Mouse (Mus musculus) CD8-positive naive resting alpha-beta T cell, adult 2 months (primary cell): ENCODE data around the gene Ppp1r1b.
"Not testable (repeated sequence)": the region's sequence is repeated elsewhere in the genome, so short reads cannot be mapped to it uniquely, and the experiment has no call there.

Experiments
- DNase-seq, 2 experiments: peaks; one replicate each; pipeline ENCODE4 v3.0.0; 2022; ENCODE audit warnings: low read depth in 2 of 2, low spot score in 2 of 2

Ppp1r1b gene

DNA sequence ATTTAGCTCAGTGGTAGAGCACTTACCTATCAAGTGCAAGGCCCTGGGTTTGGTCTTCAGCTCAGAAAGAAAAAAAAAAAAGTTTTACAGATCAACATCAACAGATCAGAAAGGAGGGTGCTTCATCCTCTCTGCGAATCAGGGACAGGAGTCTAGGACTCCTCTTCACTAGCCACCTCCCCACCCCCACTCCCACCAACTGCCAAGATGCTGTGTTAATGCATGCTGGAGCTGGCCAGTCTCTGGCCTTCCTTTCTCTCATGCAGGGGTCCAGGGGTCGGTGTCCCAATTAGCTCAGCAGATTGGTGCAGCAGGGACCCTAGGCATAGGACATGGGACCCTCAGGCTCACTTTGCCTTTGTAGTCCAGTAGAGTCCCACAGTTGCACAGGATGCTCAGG, 22.4 kb downstream of the Ppp1r1b start:
- DNase-seq: no peak

DNA sequence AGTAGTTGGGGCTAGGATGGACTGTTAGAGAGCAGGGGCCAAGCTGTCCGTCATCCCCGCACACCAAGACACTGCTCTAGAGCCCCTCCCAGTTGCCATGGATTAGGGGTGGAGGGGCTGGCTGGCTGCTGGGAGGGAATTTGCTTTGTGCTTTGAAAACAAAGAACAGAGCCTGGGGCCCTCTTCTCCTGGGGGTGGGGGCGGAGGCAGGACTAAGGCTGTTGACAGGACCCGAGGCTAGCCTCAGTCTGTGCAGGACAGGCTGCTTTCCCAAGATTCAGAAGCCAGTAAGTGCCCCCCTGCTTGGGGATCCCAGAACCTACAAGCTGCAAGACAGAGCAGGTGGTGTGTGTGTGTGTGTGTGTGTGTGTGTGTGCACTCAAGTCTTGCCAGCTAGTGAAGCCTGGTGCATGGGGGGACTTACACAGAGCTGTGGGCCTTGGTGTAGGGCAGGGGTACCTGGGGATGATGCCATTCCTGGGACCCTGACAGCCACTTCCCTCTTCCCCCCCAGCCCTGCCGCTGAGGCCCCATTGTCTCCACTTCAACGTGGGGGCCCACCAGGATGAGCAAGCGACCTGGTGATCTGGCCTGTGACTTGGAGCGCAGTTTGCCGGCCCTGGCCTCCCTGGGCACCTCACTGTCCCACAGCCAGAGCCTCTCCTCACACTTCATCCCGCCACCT, 23.5 kb downstream of the Ppp1r1b start:
- no peak for DNase-seq

DNA sequence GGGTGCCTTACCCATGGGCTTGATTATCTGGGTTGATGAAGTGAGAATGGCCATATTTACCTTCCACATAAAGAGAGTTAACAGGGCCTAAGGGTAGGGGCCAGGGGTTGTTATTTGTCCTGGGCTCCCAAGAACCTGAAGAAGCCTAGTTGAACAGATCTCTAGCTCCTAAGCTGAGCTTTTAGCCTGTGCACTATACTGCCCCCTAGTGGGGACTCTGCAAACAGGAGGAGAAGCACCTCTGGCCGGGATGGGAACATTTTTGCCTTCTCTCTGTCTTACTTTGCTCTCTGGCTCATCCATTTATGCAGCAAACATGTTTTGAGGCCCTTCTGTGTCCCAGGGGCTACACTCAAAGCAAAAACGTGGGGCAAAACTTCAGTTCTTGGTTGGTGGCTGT, 24.2 kb downstream of the Ppp1r1b start:
- DNase-seq: peak; percentile 54 to 65

DNA sequence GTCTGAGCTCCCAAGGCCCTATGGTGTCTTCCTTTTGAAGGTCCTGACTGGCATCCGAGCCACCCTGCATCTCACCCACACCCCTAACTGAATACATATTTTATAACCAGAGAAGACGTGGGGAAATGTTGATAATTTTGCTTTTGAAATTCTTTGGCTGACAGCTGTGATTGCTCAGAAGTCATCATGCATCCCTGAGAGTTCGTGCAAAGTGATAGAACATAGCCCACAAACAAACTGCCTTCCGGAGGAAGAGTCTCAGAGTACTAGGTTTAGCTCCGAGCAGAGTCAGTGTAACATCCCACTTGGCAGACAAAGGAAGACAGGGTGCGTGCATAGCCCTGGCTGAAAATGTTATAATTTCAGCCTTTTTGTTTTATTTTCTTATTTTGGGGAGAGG, 25.0 kb downstream of the Ppp1r1b start:
- DNase-seq: no peak

DNA sequence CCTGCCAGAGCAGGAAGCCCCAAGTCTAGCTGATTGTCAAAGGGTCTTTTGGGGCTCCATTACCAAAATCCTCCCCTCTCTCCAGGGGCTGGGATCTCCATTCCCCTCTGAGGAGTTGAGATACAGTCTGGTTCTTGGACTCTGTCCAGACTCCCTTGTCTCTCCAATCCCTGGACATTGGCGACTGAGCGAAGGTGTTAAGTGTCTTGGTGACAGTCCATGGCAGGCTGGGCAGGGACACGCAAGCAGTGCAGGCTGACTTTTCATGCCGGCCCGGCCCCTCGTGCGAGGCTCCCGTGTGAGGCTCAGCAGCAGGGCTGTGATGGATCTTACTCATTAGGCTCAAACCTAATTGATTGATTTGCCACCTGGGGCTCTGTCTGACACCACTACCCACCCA, 26.1 kb downstream of the Ppp1r1b start:
- DNase-seq: no peak

DNA sequence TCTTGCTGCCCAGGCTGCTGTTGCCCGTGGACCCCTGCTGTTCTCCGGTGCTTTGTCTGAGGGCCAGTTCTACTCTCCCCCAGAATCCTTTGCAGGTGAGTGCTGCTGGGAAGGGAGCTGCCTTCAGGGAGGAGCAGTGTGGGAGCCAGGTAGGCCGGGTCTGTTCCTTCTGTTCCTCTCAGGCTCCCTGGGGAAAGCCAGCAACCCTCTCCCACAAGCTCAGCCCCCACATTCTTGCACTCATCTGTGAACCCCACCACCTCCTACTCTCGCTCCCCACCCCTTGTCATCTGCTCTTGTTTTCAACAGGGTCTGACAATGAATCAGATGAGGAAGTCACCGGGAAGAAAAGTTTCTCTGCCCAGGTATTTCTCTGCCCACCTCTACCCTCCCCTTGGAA, 28.6 kb downstream of the Ppp1r1b start:
- DNase-seq: no peak

DNA sequence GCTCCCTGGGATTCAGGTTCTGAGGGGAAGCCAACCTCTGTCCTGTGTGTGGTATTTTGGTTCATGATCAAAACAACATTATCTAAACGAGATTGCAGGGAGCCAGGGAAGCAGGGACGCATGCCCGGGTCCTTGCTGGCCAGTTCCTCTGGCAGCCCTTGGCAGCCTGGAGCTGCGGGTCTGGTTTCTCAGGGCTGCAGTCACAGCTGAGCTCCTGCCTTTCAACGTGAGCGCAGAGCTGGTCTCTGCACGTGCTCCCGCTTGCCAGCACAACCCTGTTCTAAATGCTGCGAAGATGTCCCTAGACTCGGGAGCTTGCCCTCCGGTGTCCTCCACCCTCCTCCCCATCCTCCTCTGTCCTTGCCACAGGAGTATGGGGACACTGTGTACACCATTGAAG, 29.6 kb downstream of the Ppp1r1b start:
- DNase-seq: no peak

DNA sequence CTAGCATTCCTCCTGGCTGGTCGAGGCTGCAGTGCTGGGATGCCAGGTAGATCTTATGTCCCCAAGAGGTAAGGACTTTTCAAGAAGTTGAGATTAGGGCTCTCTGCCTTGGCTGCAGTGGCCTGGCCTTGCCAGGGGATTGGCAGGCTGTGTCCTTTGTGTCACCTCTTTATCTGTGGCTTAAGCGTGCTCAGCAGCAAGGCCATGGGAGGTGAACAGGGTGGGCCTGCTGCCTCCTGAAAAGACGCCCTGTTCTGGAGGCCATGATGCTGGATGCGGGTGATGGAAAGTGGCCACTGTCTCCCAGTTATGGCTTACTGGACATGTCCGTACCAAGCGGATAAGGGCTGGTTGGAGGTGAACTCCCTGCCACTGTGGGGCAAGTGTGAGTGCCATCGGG, 31.2 kb downstream of the Ppp1r1b start:
- DNase-seq: no peak

DNA sequence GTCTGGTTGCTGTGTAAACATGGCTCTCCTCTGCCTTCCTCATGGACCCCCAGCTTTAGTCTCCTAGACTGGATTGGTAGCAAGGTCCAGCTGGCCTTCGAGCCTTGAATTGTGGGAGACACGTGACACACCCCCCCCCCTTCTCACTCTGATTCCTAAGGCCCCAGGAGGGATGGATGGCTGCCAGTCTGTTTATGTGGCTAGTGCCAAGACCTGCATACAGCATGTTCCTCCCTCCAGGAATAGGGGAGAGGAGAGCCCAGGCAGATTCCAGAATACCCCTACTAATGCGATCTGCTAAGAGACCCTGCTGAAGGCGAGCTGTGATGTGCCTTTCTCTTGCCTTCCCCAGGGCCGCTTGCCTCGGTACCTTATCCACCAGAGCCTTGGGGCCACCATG, 31.9 kb downstream of the Ppp1r1b start:
- no peak for DNase-seq

DNA sequence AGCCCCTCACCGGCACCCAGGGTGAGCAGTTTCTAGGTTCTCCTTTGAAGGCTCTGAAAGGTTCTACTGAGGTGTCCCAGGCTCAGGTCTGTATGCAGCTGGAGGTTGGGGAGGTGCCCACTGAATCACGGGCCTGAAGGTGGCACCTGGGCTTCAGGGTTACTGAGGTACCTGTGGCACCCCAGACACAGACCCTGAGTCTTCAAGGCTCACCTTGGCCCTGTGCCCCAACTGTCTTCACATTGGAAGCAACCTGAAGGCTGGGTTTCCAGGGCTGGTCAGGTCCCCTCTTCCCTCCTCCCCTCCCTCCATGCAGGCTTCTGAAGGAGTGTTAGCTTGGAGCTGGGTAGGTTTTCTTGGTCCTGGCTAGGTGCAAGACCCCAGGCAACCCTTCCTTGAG, 33.4 kb downstream of the Ppp1r1b start:
- DNase-seq: no peak

DNA sequence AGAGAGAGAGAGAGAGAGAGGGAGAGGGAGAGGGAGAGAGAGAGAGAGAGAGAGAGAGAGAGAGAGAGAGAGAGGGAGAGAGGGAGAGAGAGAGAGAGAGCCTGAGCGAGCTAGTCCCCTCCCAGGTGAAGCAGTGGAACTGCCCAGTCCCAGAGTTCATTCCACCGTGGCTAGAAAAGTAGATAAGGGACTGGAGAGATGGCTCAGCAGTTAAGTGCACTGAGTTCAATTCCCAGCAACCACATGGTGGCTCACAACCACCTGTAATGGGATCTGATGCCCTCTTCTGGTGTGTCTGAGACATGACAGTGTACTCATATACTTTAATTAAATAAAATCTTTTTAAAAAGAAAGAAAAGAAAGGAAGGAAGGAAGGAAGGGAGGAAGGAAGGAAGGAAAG, 34.2 kb downstream of the Ppp1r1b start:
- not testable (repeated sequence) for DNase-seq

DNA sequence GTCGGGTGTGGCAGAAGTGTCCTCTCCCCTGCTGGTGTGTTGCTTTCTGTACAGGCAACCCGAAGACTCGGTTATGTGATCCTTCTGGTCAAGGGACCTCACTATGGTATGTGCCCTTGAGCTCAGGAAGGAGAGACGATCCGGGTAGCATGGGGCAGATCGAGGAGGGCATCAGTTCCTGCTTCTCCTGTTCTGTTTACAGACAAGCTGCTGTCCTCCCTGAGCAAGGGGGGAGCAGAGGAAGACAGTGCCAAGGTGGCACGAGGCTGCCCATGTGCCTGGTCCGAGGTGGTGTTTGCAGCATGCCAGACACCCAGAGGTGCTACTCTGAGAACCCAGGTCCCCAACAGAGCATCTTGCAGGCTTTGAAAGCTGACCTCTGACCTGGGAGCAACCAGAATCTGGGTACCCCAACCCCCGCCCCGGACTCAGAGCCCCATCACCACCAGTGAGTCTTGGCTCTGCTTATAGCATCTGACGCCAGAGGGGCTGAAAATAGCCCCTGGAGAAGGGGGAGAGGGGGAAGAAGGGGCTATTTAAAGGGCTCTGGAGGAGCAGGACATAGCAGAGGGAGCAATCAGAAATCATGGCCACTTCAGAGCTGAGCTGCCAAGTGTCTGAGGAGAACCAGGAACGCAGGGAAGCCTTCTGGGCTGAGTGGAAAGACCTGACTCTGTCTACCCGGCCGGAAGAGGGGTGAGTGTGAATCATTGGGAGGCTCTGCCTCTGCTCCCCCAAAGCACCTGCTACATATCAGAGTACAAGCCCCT, 35.2 kb downstream of the Ppp1r1b start, which contains the start of gene Tcap:
Gene Tcap (plus strand): TSS at position 551 of the 770 bp plus-strand sequence.
- no peak for DNase-seq

DNA sequence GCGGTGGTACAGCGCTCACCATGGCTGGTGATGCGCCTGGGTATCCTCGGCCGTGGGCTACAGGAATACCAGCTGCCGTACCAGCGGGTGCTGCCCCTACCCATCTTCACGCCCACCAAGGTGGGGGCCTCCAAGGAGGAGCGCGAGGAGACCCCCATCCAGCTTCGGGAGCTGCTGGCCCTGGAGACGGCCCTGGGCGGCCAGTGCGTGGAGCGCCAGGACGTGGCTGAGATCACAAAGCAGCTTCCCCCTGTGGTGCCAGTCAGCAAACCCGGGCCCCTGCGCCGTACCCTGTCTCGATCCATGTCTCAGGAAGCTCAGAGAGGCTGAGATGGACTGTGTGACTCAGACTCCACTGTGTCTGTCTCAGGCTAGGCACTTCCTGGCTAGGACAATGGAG, 36.0 kb downstream of the Ppp1r1b start:
- no peak for DNase-seq

DNA sequence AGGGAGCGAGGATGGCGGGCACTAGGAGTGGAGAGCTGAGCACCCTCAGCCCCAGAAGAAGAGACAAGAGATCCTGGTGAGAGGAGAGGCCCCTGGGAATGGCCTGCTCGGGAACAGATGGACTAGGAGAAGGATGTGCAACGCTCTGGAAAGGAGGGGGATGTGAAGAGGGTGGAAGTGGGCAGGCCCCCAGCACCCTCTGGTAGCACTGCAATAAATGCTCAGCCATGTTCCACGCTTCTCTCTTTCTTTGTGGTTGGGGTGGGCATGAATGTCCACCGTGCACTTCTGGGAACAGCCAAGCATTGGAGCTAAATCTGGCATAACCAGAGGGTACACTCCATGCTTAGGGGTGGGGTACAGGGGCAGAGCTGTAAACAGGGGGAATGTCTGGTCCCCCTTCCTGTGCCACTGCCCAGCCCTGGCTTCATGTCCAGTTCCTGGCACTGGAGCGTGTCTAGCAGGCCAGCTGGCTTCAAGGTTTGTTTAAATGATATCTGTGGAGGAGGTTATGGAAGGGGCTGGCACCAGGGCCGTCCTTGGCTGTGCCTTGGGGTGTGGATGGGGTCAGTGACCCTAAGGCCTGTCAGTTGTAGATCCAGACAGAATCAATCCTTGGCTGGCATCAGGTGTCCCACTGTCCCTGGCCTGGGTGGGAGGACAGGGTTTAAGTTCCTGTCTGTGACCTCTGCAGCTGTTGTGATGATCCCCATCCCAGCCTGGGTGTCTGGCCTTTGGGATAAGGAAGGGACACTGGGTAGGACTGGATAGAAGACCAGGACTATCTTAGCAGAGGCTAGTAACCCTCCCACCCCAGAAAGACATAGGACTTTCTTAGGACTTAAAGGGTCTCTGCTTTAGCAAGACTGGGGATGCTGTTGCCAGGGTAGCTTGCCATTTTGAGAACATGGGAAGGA, 36.8 kb downstream of the Ppp1r1b start:
- no peak for DNase-seq

DNA sequence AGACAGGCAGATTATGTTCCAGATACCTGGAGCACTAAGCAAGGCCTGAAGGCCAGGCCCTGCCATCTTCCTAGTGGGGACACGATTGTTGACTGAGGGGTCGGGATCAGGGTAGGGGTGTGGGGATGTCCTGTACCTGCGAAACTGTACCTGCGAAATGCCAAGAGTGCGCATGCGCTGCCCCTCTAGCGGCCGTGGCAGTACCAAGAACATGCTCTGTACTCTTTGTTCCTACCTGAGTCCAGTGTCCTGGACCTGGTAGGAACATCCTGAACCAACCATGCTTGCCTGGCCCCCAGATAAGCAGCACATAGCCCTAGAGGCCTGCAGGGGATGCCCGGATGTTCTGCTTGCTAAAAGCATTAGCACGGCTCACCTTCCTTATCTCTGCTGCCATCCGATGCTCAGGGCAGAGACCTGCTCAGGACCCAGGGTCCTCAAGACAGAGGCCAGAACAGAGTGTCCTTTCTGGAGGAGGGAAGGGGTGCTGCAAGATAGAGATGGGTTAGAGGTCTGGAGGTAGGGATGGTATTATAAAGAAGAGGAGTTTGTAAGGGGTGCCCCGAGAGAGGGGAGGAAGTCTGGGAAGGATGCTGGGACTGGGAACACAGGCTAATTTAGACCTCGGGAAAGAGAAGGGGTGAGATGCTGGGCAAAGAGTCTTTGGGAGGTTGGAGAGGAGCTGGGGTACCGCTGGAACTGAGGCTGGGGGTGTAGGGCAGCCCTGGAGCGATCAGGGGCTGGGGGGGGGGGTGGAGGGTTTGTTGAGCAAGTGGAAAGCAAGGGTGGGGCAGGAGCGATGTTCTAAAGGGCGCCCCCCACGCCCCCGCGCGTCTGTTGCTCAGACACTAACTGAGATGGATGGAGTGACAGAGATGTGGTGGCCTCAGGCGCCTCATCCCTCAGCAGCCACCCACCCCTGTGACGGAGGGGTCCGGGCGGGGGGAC, 37.7 kb downstream of the Ppp1r1b start, which contains the start of gene Pnmt:
Gene Pnmt (plus strand): TSS at position 813 of the 948 bp plus-strand sequence.
- DNase-seq: no peak

DNA sequence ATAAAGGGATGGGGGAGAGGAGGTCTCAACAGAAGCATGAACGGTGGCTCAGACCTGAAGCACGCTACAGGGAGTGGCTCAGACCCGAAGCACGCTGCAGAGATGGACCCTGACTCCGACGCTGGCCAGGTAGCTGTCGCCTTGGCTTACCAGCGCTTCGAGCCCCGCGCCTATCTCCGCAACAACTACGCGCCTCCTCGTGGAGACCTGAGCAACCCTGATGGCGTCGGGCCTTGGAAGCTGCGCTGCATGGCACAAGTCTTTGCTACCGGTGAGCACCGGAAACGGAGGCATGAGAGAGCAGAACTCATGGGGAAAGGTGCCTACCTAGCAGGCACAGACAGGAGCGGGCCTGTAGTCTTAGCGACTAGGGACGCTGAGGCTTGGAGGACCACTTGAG, 38.4 kb downstream of the Ppp1r1b start:
- no peak for DNase-seq

DNA sequence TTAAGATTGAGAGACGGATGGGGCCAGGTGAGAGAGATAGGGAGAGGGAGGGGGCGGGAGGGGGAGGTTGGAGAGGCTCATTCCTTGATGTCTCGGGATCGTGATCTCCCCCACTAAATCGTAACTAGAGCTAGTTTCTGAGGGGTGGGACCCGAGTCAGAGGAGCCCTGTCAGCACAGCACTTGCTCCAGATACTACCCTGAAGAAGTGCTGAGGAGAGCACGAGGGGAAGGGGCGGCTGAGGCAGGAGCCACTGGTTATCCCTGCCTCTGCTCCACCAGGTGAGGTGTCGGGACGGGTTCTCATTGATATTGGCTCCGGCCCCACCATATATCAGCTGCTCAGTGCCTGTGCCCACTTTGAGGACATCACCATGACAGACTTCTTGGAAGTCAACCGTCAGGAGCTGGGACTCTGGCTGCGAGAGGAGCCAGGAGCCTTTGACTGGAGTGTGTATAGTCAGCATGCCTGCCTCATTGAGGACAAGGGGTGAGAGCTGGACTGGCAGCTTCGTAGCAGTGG, 38.9 kb downstream of the Ppp1r1b start:
- DNase-seq: no peak

DNA sequence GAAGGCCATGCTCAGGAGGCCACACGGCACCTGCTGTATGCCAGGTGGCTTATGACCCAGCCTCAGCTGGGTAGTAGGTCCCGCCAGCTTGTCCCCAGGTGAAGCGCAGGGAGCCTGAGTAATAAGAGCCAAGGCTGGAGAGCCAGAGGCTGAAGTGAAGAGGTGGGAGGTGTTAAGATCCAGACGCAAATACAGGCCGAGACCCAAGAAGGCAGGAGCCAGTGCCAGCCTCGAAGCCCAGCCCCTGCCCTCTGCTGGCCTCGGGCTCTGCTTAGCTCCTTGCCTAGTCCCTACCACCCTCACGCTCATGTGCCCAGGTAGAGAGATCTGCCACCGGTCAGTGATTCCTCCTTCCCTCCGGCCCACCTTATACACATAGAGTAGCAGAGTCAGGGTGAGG, 40.1 kb downstream of the Ppp1r1b start:
- DNase-seq: no peak

DNA sequence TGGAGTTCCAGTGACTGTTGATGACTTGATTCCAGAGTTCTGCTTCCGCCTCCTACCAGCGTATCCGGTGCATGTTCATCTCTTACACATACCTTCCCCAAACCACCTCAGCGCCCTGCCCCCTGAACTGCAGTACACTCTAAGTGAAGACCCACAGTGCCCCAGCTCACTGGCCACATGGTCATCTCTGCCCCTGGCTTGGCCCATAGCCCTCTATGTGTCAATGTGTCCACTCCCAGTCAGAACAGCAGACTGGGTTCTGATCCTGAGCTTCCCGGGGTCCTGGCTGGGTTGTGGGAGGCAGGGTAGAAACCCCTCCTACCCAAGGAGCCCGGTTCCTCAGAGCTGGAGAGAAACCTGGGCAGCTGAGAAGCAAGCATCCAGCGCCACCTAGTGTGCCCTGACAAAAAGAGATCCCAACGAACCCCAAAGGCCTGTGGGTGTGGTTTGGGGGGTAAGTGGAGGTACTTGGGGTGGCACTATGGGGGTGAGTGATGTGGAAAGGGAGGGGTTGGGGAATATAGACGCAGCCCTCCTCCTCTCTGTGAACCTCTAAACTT, 41.1 kb downstream of the Ppp1r1b start:
- peak in 1 of 2 experiments; percentile 49 for DNase-seq

DNA sequence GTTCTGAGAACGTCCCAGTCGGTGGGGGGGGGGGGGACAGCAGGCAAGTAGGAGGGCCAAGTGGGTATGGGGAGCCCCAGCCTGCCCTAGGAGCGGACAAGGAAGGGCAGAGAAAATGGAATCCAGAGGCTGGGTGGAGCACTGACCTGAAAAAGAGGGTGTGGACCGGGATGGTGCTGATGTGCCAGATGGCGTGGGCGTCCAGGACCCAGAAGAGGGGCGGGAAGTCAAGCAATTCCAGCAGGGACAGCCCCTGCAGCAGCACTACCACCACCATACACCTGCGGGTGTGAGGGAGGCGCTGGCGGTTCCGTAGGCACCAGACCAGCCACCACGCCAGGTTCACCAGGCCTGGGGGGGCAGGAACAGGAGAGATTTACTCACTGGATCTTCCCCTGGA, 41.9 kb downstream of the Ppp1r1b start:
- no peak for DNase-seq
